Mouse (Mus musculus): ENCODE results near the gene Gm10118. TPM values are rescaled to one million over a fixed set of nuclear protein-coding genes. Genes with fewer than 3 reads are reported as not detected.

The Gm10118 gene
- 1.4 and 1.5 TPM in 2 replicates for polyA plus RNA-seq (2012; rRNA removed)

GRCm38 (mm10) chr10:63927334-63927733 lies at the start of gene Gm10118:
Gm10118 (minus strand) TSS chr10:63927434.

Other genes starting within 250 kb of the Gm10118 start
- 18.6 and 19.9 TPM in 2 replicates for gene Lrrtm3, start 162.8 kb upstream of the Gm10118 start, polyA plus RNA-seq (2012; rRNA removed)

Measured in central nervous system, embryonic 18 days (tissue).